Mouse (Mus musculus) limb, embryonic 15.5 days (tissue): Measurements from ENCODE around the gene Gm17409. TPM values are rescaled to one million over a fixed set of nuclear protein-coding genes. Genes with fewer than 3 reads are reported as not detected.

ENCODE experiments used
- ATAC-seq: fragments of 200-750 bp; cut with Nextera tagmentation; 2 replicates; pipeline ENCODE4 v1.8.0; 2017; ENCODE audit warnings: low read depth, moderate TSS enrichment; ENCODE audit not compliant: insufficient number of reproducible peaks, low FRiP score, low TSS enrichment
- H3K27ac ChIP-seq: fragments of 300-500 bp; sonication (generic); 2 replicates; pipeline ENCODE4 v1.5.1; 2015; ENCODE audit warnings: moderate library complexity, mild to moderate bottlenecking, inconsistent platforms
- H3K27me3 ChIP-seq: fragments of 300-500 bp; sonication (generic); 2 replicates; pipeline ENCODE4 v1.6.1; 2015; ENCODE audit warnings: inconsistent platforms
- H3K36me3 ChIP-seq: fragments of 300-500 bp; sonication (generic); 2 replicates; pipeline ENCODE4 v1.6.1; 2015; ENCODE audit warnings: inconsistent platforms
- H3K4me1 ChIP-seq: fragments of 300-500 bp; sonication (generic); 2 replicates; pipeline ENCODE4 v1.6.1; 2015; ENCODE audit warnings: inconsistent platforms
- H3K4me2 ChIP-seq: fragments of 300-500 bp; sonication (generic); 2 replicates; pipeline ENCODE4 v1.6.1; 2015; ENCODE audit warnings: mild to moderate bottlenecking, inconsistent platforms
- H3K4me3 ChIP-seq: fragments of 300-500 bp; sonication (generic); 2 replicates; pipeline ENCODE4 v1.5.1; 2015; ENCODE audit warnings: mild to moderate bottlenecking, inconsistent platforms
- H3K9ac ChIP-seq: fragments of 300-500 bp; sonication (generic); 2 replicates; pipeline ENCODE4 v1.6.1; 2015; ENCODE audit warnings: inconsistent platforms
- H3K9me3 ChIP-seq: fragments of 300-500 bp; sonication (generic); 2 replicates; pipeline ENCODE4 v1.6.1; 2016; ENCODE audit warnings: inconsistent platforms
- WGBS: fragments of 180-500 bp; shearing (Covaris S2); methylation state at CpG from one replicate; pipeline ENCODE4 v1.1.7; 2015; 5-methylcytosine and 5-hydroxymethylcytosine counted together
- polyA plus RNA-seq: library from polyadenylated mRNA; unstranded; fragments of >200 nt; fragmentation: Nextera tagmentation; extraction: Ambion mirVana; gene quantifications from 2 replicates; pipeline ENCODE4 v1.2.1, GENCODE M21; 2015

The Gm17409 gene
- polyA plus RNA-seq, 1 experiment from 2014 or later, result not detected

DNA sequence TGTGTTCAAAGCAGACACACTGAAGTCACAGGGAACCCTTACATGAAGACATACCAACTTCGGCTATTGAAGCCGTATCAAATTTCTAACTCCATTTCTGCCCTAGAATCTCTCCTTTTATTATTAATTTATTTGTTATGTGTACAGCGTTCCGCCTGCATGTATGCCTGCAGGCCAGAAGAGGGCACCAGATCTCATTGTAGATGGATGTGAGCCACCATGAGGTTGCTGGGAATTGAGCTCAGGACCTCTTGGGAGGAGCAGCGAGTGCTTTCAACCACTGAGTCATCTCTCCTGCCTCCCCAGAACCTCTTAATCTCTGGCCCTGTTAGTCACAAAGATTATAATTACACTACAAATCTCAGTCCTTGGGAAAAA is 12.4 kb upstream of the Gm17409 start:
- Histone ChIP-seq H3K4me2 (no peak overlapping the region), H3K27me3 (no peaks in the 10 kb centered on the region), H3K9ac (no peak overlapping the region), H3K9me3 (no peaks in the 10 kb centered on the region), H3K27ac (no peak overlapping the region), H3K36me3 (peaks cover 54% of the 10 kb centered on the region), H3K4me3 (no peak overlapping the region), H3K4me1 (no peaks in the 10 kb centered on the region)
- WGBS, result 94% methylated on average over 5 of the region's 5 CpGs
- no peak for ATAC-seq

- Histone ChIP-seq H3K36me3 (peaks cover 65% of the 10 kb centered on the region), H3K9me3 (no peaks in the 10 kb centered on the region)
- 91% methylated on average over 14 of the region's 14 CpGs for WGBS
These were observed 11.0 kb upstream of the Gm17409 start for GRCm38 (mm10) chr2:58458820-58459371.

DNA sequence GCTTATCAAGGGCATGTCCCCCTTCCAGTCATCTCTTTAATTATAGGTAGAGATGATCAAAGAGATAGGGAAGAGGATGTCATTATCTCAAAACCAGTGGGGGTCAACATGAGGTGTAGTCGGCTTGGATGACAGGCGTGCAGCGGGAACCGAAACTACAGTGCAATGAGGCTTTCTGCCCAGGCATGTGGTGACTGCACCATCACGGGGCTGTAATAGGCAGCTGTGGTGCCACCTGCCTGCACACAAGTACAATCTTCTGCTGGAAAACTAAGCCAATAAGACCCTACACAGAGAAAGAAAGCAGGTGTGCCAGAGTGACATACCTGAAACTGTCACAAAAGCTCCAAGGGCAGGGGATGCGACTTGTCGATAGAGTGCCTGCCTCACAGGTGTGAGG is 374 bp downstream of the Gm17409 start:
- H3K4me3 ChIP-seq, result no peak overlapping the region
- WGBS, result 85% methylated on average over 7 of the region's 7 CpGs
- no peak overlapping the region for H3K9ac ChIP-seq
- no peak overlapping the region for H3K27ac ChIP-seq
- H3K36me3 ChIP-seq, result peaks cover 67% of the 10 kb centered on the region
- H3K4me1 ChIP-seq, result no peaks in the 10 kb centered on the region
- no peaks in the 10 kb centered on the region for H3K27me3 ChIP-seq
- no peaks in the 10 kb centered on the region for H3K9me3 ChIP-seq
- H3K4me2 ChIP-seq, result no peak overlapping the region
- no peak for ATAC-seq

More at GRCm38 (mm10) chr2:58458820-58459371, 11.0 kb upstream of the Gm17409 start:
- no peak overlapping the region for H3K4me2 ChIP-seq
- no peak overlapping the region for H3K4me3 ChIP-seq
- H3K9ac ChIP-seq, result no peak overlapping the region
- no peak overlapping the region for H3K27ac ChIP-seq
- H3K27me3 ChIP-seq, result no peaks in the 10 kb centered on the region
- no peaks in the 10 kb centered on the region for H3K4me1 ChIP-seq
- no peak for ATAC-seq

GRCm38 (mm10) chr2:58475578-58475977 is 5.7 kb downstream of the Gm17409 start:
- WGBS, result 70% methylated on average over 8 of the region's 8 CpGs
- H3K36me3 ChIP-seq, result peaks cover 31% of the 10 kb centered on the region

GRCm38 (mm10) chr2:58476956-58477715 is 7.2 kb downstream of the Gm17409 start:
- H3K4me1 ChIP-seq, result no peaks in the 10 kb centered on the region
- H3K27ac ChIP-seq, result no peak overlapping the region
- H3K9ac ChIP-seq, result no peak overlapping the region
- ATAC-seq, result no peak
- no peak overlapping the region for H3K4me2 ChIP-seq
- H3K4me3 ChIP-seq, result no peak overlapping the region
- no peaks in the 10 kb centered on the region for H3K27me3 ChIP-seq
- no peaks in the 10 kb centered on the region for H3K9me3 ChIP-seq
- H3K36me3 ChIP-seq, result peaks cover 30% of the 10 kb centered on the region
- WGBS, result 64% methylated on average over 12 of the region's 12 CpGs

More at GRCm38 (mm10) chr2:58475578-58475977, 5.7 kb downstream of the Gm17409 start:
- no peak for ATAC-seq
- H3K27me3 ChIP-seq, result no peaks in the 10 kb centered on the region
- H3K4me2 ChIP-seq, result no peak overlapping the region
- no peak overlapping the region for H3K4me3 ChIP-seq
- no peaks in the 10 kb centered on the region for H3K9me3 ChIP-seq
- H3K4me1 ChIP-seq, result no peaks in the 10 kb centered on the region
- no peak overlapping the region for H3K9ac ChIP-seq
- H3K27ac ChIP-seq, result no peak overlapping the region

- Histone ChIP-seq H3K27me3 (no peaks in the 10 kb centered on the region), H3K4me3 (no peak overlapping the region), H3K36me3 (peaks cover 27% of the 10 kb centered on the region), H3K9ac (no peak overlapping the region), H3K4me1 (no peaks in the 10 kb centered on the region), H3K9me3 (no peaks in the 10 kb centered on the region), H3K4me2 (no peak overlapping the region), H3K27ac (no peak overlapping the region)
- no peak for ATAC-seq
- WGBS, result 88% methylated on average over 4 of the region's 4 CpGs
These were observed 8.2 kb downstream of the Gm17409 start for GRCm38 (mm10) chr2:58478144-58478543.

DNA sequence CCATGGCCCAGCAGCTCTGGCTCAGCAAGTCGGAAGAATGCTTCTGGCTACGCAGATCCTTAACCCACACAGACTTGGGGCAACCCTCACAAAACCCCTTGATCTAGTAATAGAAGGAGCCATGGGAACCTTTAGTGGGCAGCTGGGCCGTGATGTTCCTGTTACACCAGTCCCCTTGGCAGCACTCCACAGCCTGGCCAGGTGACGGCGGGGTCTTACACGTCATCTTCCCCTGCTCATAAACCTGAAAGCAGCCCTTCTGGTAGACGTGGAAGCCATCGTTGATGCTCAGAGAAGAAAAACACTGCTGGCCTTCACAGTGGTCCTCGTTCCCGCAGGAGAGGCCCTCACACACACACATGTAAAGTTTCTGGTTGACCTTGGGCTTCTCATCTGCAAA is 9.6 kb downstream of the Gm17409 start:
- ATAC-seq, result no peak
- Histone ChIP-seq H3K4me1 (peaks cover 7% of the 10 kb centered on the region), H3K36me3 (peaks cover 19% of the 10 kb centered on the region), H3K4me3 (no peak overlapping the region), H3K9ac (no peak overlapping the region), H3K27me3 (no peaks in the 10 kb centered on the region), H3K4me2 (no peak overlapping the region), H3K9me3 (no peaks in the 10 kb centered on the region), H3K27ac (no peak overlapping the region)
- WGBS, result 69% methylated on average over 10 of the region's 10 CpGs

DNA sequence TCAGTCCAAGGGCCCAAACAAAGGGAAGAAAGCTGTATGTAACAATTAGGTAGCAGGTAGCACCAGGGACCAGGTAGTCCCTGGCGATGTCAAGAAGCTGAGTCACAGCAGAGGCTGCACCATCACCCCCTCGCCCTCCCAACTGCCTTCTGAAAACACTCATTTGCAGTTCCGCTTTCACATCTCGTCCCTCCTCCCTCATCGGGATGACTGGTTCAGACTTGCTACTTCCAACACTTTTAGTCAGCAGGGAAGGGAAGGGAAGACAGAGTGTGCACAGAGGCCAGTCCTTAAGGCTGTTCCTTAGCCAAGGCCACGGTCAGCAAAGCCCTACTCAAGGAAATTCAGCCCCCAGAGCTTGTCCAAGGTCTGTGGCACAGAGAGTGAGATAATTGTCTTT is 10.8 kb downstream of the Gm17409 start:
- H3K36me3 ChIP-seq, result peaks cover 11% of the 10 kb centered on the region
- H3K27ac ChIP-seq, result no peak overlapping the region
- H3K27me3 ChIP-seq, result no peaks in the 10 kb centered on the region
- no peaks in the 10 kb centered on the region for H3K9me3 ChIP-seq
- no peak overlapping the region for H3K4me2 ChIP-seq
- H3K4me1 ChIP-seq, result peaks cover 16% of the 10 kb centered on the region
- H3K4me3 ChIP-seq, result no peak overlapping the region
- WGBS, result 65% methylated on average over 6 of the region's 6 CpGs
- ATAC-seq, result no peak
- H3K9ac ChIP-seq, result no peak overlapping the region

- Histone ChIP-seq H3K4me3 (no peak overlapping the region), H3K27ac (no peak overlapping the region), H3K4me1 (peaks cover 23% of the 10 kb centered on the region), H3K4me2 (no peak overlapping the region), H3K9ac (no peak overlapping the region), H3K36me3 (peaks cover 4% of the 10 kb centered on the region; the same call in 1 of the 2 replicates), H3K27me3 (no peaks in the 10 kb centered on the region), H3K9me3 (no peaks in the 10 kb centered on the region)
- no peak for ATAC-seq
- 73% methylated on average over 9 of the region's 9 CpGs for WGBS
These were observed 11.7 kb downstream of the Gm17409 start for GRCm38 (mm10) chr2:58481450-58482100.

DNA sequence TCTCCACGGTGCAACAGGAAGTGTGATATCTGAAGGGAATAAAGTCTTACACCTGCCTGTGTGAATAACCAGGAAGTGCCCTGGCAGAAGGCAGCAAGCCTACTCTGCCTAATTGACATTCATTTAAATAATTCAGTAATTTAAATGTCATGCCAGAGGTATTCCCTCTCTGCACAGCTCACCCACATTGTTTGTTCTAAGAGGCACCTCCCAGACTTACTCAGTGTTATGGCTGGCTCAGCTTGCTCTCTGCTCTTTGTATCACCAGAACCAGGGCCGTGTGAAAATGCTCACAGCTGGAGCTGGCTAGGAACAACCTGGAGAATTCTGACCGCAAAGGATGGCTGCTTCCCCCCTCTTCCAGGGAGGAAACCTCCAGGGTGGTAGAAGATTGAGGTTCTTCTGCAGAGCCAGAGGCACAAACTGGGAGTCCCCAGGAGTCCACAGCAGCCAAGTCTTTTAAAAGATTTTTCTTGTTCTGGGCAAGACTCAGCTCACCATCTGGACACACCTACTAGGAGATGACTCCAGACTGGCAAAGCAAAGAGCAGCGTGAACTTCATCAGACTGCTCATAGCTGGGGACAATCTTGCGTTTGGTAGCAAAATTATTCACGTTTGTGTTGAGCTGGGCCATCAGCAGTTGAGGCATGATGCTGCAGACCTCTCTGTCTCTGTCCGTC is 14.5 kb downstream of the Gm17409 start:
- Histone ChIP-seq H3K4me2 (no peak overlapping the region), H3K27ac (0 out of 2 replicates have a peak overlapping the region, but pooled peaks have one; percentile 27), H3K27me3 (no peaks in the 10 kb centered on the region), H3K9me3 (no peaks in the 10 kb centered on the region), H3K36me3 (peaks cover under 1% of the 10 kb centered on the region; the same call in 1 of the 2 replicates), H3K4me1 (peaks cover 39% of the 10 kb centered on the region), H3K9ac (no peak overlapping the region), H3K4me3 (no peak overlapping the region)
- 55% methylated on average over 7 of the region's 7 CpGs for WGBS
- ATAC-seq, result no peak

DNA sequence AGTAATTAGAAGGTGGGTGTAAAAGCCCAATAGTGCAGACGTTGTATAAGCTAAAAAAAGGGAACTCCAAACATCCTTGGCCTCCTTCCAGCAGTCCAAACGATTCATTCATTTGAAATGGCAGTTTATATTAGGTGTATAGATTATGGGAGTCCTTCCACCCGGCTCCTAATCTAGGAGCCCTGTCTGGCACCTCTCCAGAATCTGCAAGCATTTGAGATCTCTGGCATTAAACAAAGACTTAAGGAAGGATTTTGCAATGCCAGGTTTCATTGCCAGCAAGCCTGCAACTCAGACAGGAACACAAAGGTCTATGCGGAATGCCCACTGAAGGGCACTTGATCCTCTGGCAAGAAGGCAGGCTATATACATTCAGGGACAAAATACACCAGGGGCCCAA is 15.2 kb downstream of the Gm17409 start:
- H3K9ac ChIP-seq, result no peak overlapping the region
- no peaks in the 10 kb centered on the region for H3K9me3 ChIP-seq
- H3K4me1 ChIP-seq, result peaks cover 39% of the 10 kb centered on the region
- no peak overlapping the region for H3K4me2 ChIP-seq
- WGBS, result 24% methylated on average over 4 of the region's 4 CpGs
- no peaks in the 10 kb centered on the region for H3K27me3 ChIP-seq
- no peak overlapping the region for H3K4me3 ChIP-seq
- no peak for ATAC-seq
- H3K36me3 ChIP-seq, result no peaks in the 10 kb centered on the region
- H3K27ac ChIP-seq, result no peak overlapping the region

DNA sequence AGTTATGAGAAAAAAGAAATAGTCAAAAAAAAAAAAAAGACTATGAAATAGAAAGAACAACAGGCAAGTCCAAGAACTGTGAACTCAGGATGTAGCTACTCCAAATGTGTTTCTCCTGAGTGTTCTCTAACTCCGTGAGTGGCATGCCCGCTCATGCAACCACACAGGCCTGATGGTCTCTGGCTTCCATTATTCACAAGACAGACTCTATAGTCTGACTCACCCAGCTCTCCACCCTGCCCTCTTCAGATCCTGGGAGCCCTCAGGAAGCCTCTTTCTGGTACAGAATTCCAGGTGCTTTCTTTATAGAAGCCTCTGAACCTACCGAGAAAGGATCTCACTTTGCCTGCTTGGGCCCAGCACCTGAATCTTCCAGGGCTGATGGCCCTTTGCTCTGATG is 15.8 kb downstream of the Gm17409 start:
- Histone ChIP-seq H3K27me3 (no peaks in the 10 kb centered on the region), H3K4me1 (peaks cover 39% of the 10 kb centered on the region), H3K36me3 (no peaks in the 10 kb centered on the region), H3K9me3 (no peaks in the 10 kb centered on the region), H3K4me3 (no peak overlapping the region), H3K4me2 (no peak overlapping the region), H3K9ac (no peak overlapping the region), H3K27ac (peak overlapping the region; percentile 47; the same call in 1 of the 2 replicates)
- 45% methylated on average over 3 of the region's 3 CpGs for WGBS
- no peak for ATAC-seq
